Mouse (Mus musculus) thymus, adult 2 months (tissue): ENCODE data around the gene Ncoa1.

Experiments
- CTCF ChIP-seq: fragments of 200-500 bp; IDR thresholded peaks from 2 replicates; pipeline ENCODE4 v1.5.1; 2012; ENCODE audit warnings: mild to moderate bottlenecking, control low read depth, low read length, moderate library complexity, borderline replicate concordance; ENCODE audit not compliant: control insufficient read depth, poor library complexity, insufficient read depth; ENCODE audit errors: extremely low read depth
- POLR2A ChIP-seq: fragments of 200-500 bp; IDR thresholded peaks from 2 replicates; pipeline ENCODE4 v1.6.1; 2012; ENCODE audit warnings: mild to moderate bottlenecking, low read length, control low read depth, moderate library complexity; ENCODE audit not compliant: control insufficient read depth, poor library complexity, insufficient read depth; ENCODE audit errors: extremely low read depth

DNA sequence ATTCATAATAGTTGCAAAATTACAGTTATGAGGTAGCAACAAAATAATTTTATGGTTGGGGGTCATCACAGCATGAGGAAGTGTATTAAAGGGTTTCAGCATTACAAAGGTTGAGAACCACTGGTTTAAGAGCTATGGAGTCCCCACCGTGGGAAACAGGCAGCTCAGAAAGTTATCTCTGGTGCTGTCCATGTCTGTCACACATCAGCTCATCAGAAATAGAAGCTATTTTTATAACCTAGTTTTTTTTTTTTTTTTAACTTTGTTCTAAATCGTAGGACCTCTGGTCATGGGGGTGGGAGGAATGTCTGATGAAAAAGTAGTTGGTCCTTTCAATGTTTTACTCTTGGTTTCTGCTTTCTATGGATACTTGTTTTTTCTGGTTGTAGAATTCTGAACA is 233.2 kb downstream of the Ncoa1 start:
- TF ChIP-seq CTCF (no peak), POLR2A (no peak)
